Mouse (Mus musculus): Measurements from ENCODE around the gene Cenpu. TPM values are rescaled to one million over a fixed set of nuclear protein-coding genes. Genes with fewer than 3 reads are reported as not detected.

Gene Cenpu
- under 1 TPM; 0.65 to 0.67 TPM for total RNA-seq (2021)

GRCm38 (mm10) chr8:46551615-46552440 lies at the start of gene Cenpu:
Gene Cenpu (plus strand): TSS chr8:46552028.
- intact Hi-C loops (cut with DNase I), result loop anchor here (5.0 to 10.0 kb wide), 3 partner anchors 60 to 577 kb away; partner anchors contain the start of genes 1700029J07Rik and Ufsp2
- peak; percentile 99 for DNase-seq (ENCODE audit: low spot score)

- DNase-seq (ENCODE audit: low spot score), result no peak
- intact Hi-C loops (cut with DNase I), result no loop called here
These were observed 49.3 kb upstream of the Cenpu start for GRCm38 (mm10) chr8:46502333-46503071.

GRCm38 (mm10) chr8:46503072-46503695 lies 48.6 kb upstream of the Cenpu start:
- DNase-seq (ENCODE audit: low spot score), result no peak
- intact Hi-C loops (cut with DNase I), result no loop called here

GRCm38 (mm10) chr8:46504196-46504595 lies 47.6 kb upstream of the Cenpu start:
- intact Hi-C loops (cut with DNase I), result no loop called here
- no peak for DNase-seq (ENCODE audit: low spot score)

- DNase-seq (ENCODE audit: low spot score), result no peak
- intact Hi-C loops (cut with DNase I), result no loop called here
These were observed 43.1 kb upstream of the Cenpu start for GRCm38 (mm10) chr8:46508488-46509395.

GRCm38 (mm10) chr8:46509474-46509873 lies 42.4 kb upstream of the Cenpu start:
- intact Hi-C loops (cut with DNase I), result no loop called here
- no peak for DNase-seq (ENCODE audit: low spot score)

- intact Hi-C loops (cut with DNase I), result loop anchor here (5.0 kb wide), 1 partner anchor 39 kb away; the partner anchor contains the start of gene Acsl1
- no peak for DNase-seq (ENCODE audit: low spot score)
These were observed 40.5 kb upstream of the Cenpu start for GRCm38 (mm10) chr8:46511336-46511735.

- DNase-seq (ENCODE audit: low spot score), result no peak
- intact Hi-C loops (cut with DNase I), result loop anchor here (5.0 kb wide), 1 partner anchor 40 kb away; the partner anchor contains the start of gene Acsl1
These were observed 39.3 kb upstream of the Cenpu start for GRCm38 (mm10) chr8:46512538-46512937.

GRCm38 (mm10) chr8:46514027-46514426 lies 37.8 kb upstream of the Cenpu start:
- no peak for DNase-seq (ENCODE audit: low spot score)
- intact Hi-C loops (cut with DNase I), result loop anchor here (5.0 kb wide), 1 partner anchor 42 kb away; the partner anchor contains the start of gene Acsl1

- no peak for DNase-seq (ENCODE audit: low spot score)
- intact Hi-C loops (cut with DNase I), result no loop called here
These were observed 31.2 kb upstream of the Cenpu start for GRCm38 (mm10) chr8:46520667-46521066.

- intact Hi-C loops (cut with DNase I), result no loop called here
- DNase-seq (ENCODE audit: low spot score), result no peak
These were observed 25.7 kb upstream of the Cenpu start for GRCm38 (mm10) chr8:46526098-46526497.

- DNase-seq (ENCODE audit: low spot score), result no peak
- intact Hi-C loops (cut with DNase I), result no loop called here
These were observed 25.0 kb upstream of the Cenpu start for GRCm38 (mm10) chr8:46526821-46527220.

- DNase-seq (ENCODE audit: low spot score), result no peak
- intact Hi-C loops (cut with DNase I), result no loop called here
These were observed 22.3 kb upstream of the Cenpu start for GRCm38 (mm10) chr8:46529508-46529907.

GRCm38 (mm10) chr8:46530541-46530940 lies 21.3 kb upstream of the Cenpu start:
- no peak for DNase-seq (ENCODE audit: low spot score)
- intact Hi-C loops (cut with DNase I), result no loop called here

- intact Hi-C loops (cut with DNase I), result no loop called here
- no peak for DNase-seq (ENCODE audit: low spot score)
These were observed 17.9 kb upstream of the Cenpu start for GRCm38 (mm10) chr8:46533926-46534325.

- intact Hi-C loops (cut with DNase I), result no loop called here
- DNase-seq (ENCODE audit: low spot score), result peak; percentile 40
These were observed 12.1 kb upstream of the Cenpu start for GRCm38 (mm10) chr8:46539701-46540100.

- intact Hi-C loops (cut with DNase I), result no loop called here
- no peak for DNase-seq (ENCODE audit: low spot score)
These were observed 8.6 kb upstream of the Cenpu start for GRCm38 (mm10) chr8:46543191-46543590.

GRCm38 (mm10) chr8:46543662-46544061 lies 8.2 kb upstream of the Cenpu start:
- no peak for DNase-seq (ENCODE audit: low spot score)
- intact Hi-C loops (cut with DNase I), result no loop called here

GRCm38 (mm10) chr8:46545854-46546253 lies 6.0 kb upstream of the Cenpu start:
- intact Hi-C loops (cut with DNase I), result loop anchor here (2.0 to 5.0 kb wide), 2 partner anchors 74 to 303 kb away; partner anchors contain the start of gene Acsl1
- no peak for DNase-seq (ENCODE audit: low spot score)

Data from heart, postnatal 25 days (tissue).